Mouse (Mus musculus) neural tube, embryonic 12.5 days (tissue): ENCODE measurements around the gene Arrdc2. TPM values are rescaled to one million over a fixed set of nuclear protein-coding genes. Genes with fewer than 3 reads are reported as not detected.

Source experiments
- ATAC-seq: fragments of 200-750 bp; cut with Nextera tagmentation; 2 replicates; pipeline ENCODE4 v1.8.0; 2017; ENCODE audit warnings: low read depth, mild to moderate bottlenecking, moderate TSS enrichment, moderate library complexity; ENCODE audit not compliant: low FRiP score
- H3K27ac ChIP-seq: fragments of 300-500 bp; sonication (generic); 2 replicates; pipeline ENCODE4 v1.5.1; 2016
- H3K27me3 ChIP-seq: fragments of 300-500 bp; sonication (generic); replicated peaks from 2 replicates; pipeline ENCODE4 v1.6.1; 2016; ENCODE audit warnings: mild to moderate bottlenecking
- H3K36me3 ChIP-seq: fragments of 300-500 bp; sonication (generic); 2 replicates; pipeline ENCODE4 v1.6.1; 2016; ENCODE audit warnings: mild to moderate bottlenecking
- H3K4me1 ChIP-seq: fragments of 300-500 bp; sonication (generic); 2 replicates; pipeline ENCODE4 v1.6.1; 2016
- H3K4me2 ChIP-seq: fragments of 300-500 bp; sonication (generic); replicated peaks from 2 replicates; pipeline ENCODE4 v1.6.1; 2016; ENCODE audit warnings: mild to moderate bottlenecking
- H3K4me3 ChIP-seq: fragments of 300-500 bp; sonication (generic); 2 replicates; pipeline ENCODE4 v1.5.1; 2016
- H3K9ac ChIP-seq: fragments of 300-500 bp; sonication (generic); 2 replicates; pipeline ENCODE4 v1.6.1; 2016; ENCODE audit warnings: mild to moderate bottlenecking
- H3K9me3 ChIP-seq: fragments of 300-500 bp; sonication (generic); 2 replicates; pipeline ENCODE4 v1.6.1; 2016; ENCODE audit warnings: mild to moderate bottlenecking
- WGBS: fragments of 180-500 bp; shearing (Covaris S2); methylation state at CpG from one replicate; pipeline ENCODE4 v1.1.7; 2016; 5-methylcytosine and 5-hydroxymethylcytosine counted together
- polyA plus RNA-seq: library from polyadenylated mRNA; unstranded; fragments of >200 nt; fragmentation: Nextera tagmentation; extraction: Ambion mirVana; gene quantifications from 2 replicates; pipeline ENCODE4 v1.2.1, GENCODE M21; 2016

Arrdc2 gene
- polyA plus RNA-seq, 1 experiment from 2014 or later = 10.2 TPM

- Histone ChIP-seq H3K27ac (no peak overlapping the region), H3K4me2 (peak overlapping the region; percentile 48), H3K4me1 (peaks cover 8% of the 10 kb centered on the region; the same call in 1 of the 2 replicates), H3K36me3 (no peaks in the 10 kb centered on the region), H3K9me3 (0 out of 2 replicates have a peak, but pooled peaks cover 7% of the 10 kb centered on the region), H3K4me3 (no peak overlapping the region), H3K9ac (no peak overlapping the region), H3K27me3 (peaks cover 42% of the 10 kb centered on the region)
- ATAC-seq = no peak
- 8% methylated on average over 30 of the region's 30 CpGs for WGBS
Observed at GRCm38 (mm10) chr8:70816679-70817078, 22.8 kb downstream of the Arrdc2 start.

- no peak for ATAC-seq
- no peak overlapping the region for H3K27ac ChIP-seq
- no peak overlapping the region for H3K9ac ChIP-seq
- H3K4me3 ChIP-seq = no peak overlapping the region
- H3K4me2 ChIP-seq = no peak overlapping the region
- H3K36me3 ChIP-seq = no peaks in the 10 kb centered on the region
- peaks cover 8% of the 10 kb centered on the region; the same call in 1 of the 2 replicates for H3K4me1 ChIP-seq
- peaks cover 31% of the 10 kb centered on the region for H3K27me3 ChIP-seq
- no peaks in the 10 kb centered on the region for H3K9me3 ChIP-seq
- WGBS = 71% methylated on average over 4 of the region's 4 CpGs
Observed at GRCm38 (mm10) chr8:70812885-70813284, 26.6 kb downstream of the Arrdc2 start.

GRCm38 (mm10) chr8:70812055-70812454 lies 27.5 kb downstream of the Arrdc2 start:
- Histone ChIP-seq H3K27me3 (peaks cover 31% of the 10 kb centered on the region), H3K9ac (no peak overlapping the region), H3K4me3 (no peak overlapping the region), H3K9me3 (no peaks in the 10 kb centered on the region), H3K36me3 (no peaks in the 10 kb centered on the region), H3K27ac (no peak overlapping the region), H3K4me1 (peaks cover 6% of the 10 kb centered on the region; the same call in 1 of the 2 replicates), H3K4me2 (no peak overlapping the region)
- ATAC-seq = no peak
- WGBS = 44% methylated on average over 4 of the region's 4 CpGs

- H3K4me3 ChIP-seq = no peak overlapping the region
- no peak overlapping the region for H3K4me2 ChIP-seq
- H3K9me3 ChIP-seq = no peaks in the 10 kb centered on the region
- H3K36me3 ChIP-seq = no peaks in the 10 kb centered on the region
- H3K4me1 ChIP-seq = no peaks in the 10 kb centered on the region
- 77% methylated on average over 20 of the region's 20 CpGs for WGBS
- H3K9ac ChIP-seq = no peak overlapping the region
- H3K27me3 ChIP-seq = peaks cover 22% of the 10 kb centered on the region
- no peak overlapping the region for H3K27ac ChIP-seq
- ATAC-seq = no peak
Observed at GRCm38 (mm10) chr8:70810962-70811680, 28.4 kb downstream of the Arrdc2 start.

GRCm38 (mm10) chr8:70808955-70809701 lies 30.4 kb downstream of the Arrdc2 start:
- no peak for ATAC-seq
- Histone ChIP-seq H3K27me3 (peaks cover 23% of the 10 kb centered on the region), H3K4me3 (no peak overlapping the region), H3K4me1 (peaks cover 9% of the 10 kb centered on the region), H3K9ac (no peak overlapping the region), H3K4me2 (no peak overlapping the region), H3K36me3 (no peaks in the 10 kb centered on the region), H3K9me3 (no peaks in the 10 kb centered on the region), H3K27ac (no peak overlapping the region)
- WGBS = 75% methylated on average over 8 of the region's 8 CpGs

- no peak within 1 kb of the TSS for H3K4me3 ChIP-seq
- no peak within 1 kb of the TSS for H3K9ac ChIP-seq
- H3K27me3 ChIP-seq = peaks cover 32% of the 10 kb centered on the region
- H3K4me2 ChIP-seq = no peak within 1 kb of the TSS
- 64% methylated on average over 5 of the region's 5 CpGs for WGBS
- H3K27ac ChIP-seq = no peak within 1 kb of the TSS
- no peak for ATAC-seq
- no peaks in the 10 kb centered on the region for H3K36me3 ChIP-seq
- H3K9me3 ChIP-seq = no peaks in the 10 kb centered on the region
- H3K4me1 ChIP-seq = peaks cover 15% of the 10 kb centered on the region
Observed at GRCm38 (mm10) chr8:70808239-70808638, 31.3 kb downstream of the Arrdc2 start, which contains the start of gene Il12rb1. Il12rb1 (plus strand) TSS chr8:70808449.

GRCm38 (mm10) chr8:70807304-70807703 lies 32.2 kb downstream of the Arrdc2 start:
- no peak overlapping the region for H3K4me2 ChIP-seq
- H3K27me3 ChIP-seq = peaks cover 35% of the 10 kb centered on the region
- no peak for ATAC-seq
- no peak overlapping the region for H3K27ac ChIP-seq
- 43% methylated on average over 1 of the region's 1 CpGs for WGBS
- H3K4me3 ChIP-seq = no peak overlapping the region
- H3K4me1 ChIP-seq = peaks cover 15% of the 10 kb centered on the region
- H3K36me3 ChIP-seq = no peaks in the 10 kb centered on the region
- H3K9me3 ChIP-seq = no peaks in the 10 kb centered on the region
- no peak overlapping the region for H3K9ac ChIP-seq

GRCm38 (mm10) chr8:70806541-70806940 lies 33.0 kb downstream of the Arrdc2 start:
- no peak for ATAC-seq
- H3K4me2 ChIP-seq = no peak overlapping the region
- peaks cover 15% of the 10 kb centered on the region for H3K4me1 ChIP-seq
- 70% methylated on average over 4 of the region's 4 CpGs for WGBS
- H3K9ac ChIP-seq = no peak overlapping the region
- peaks cover 41% of the 10 kb centered on the region for H3K27me3 ChIP-seq
- no peak overlapping the region for H3K4me3 ChIP-seq
- no peaks in the 10 kb centered on the region for H3K9me3 ChIP-seq
- no peak overlapping the region for H3K27ac ChIP-seq
- no peaks in the 10 kb centered on the region for H3K36me3 ChIP-seq

- no peaks in the 10 kb centered on the region for H3K36me3 ChIP-seq
- peak; percentile 84 for ATAC-seq
- H3K4me1 ChIP-seq = peaks cover 19% of the 10 kb centered on the region
- no peak within 1 kb of the TSS for H3K27ac ChIP-seq
- peak within 1 kb of the TSS; percentile 49 for H3K4me3 ChIP-seq
- H3K9me3 ChIP-seq = no peaks in the 10 kb centered on the region
- peak within 1 kb of the TSS; percentile 41 for H3K9ac ChIP-seq
- under 1% methylated on average over 45 of the region's 45 CpGs for WGBS
- peaks cover 48% of the 10 kb centered on the region for H3K27me3 ChIP-seq
- H3K4me2 ChIP-seq = peak within 1 kb of the TSS; percentile 78
Observed at GRCm38 (mm10) chr8:70804481-70805206, 34.9 kb downstream of the Arrdc2 start, which contains the start of gene Mast3. Mast3 (minus strand) TSS chr8:70805054.

GRCm38 (mm10) chr8:70803761-70804480 lies 35.6 kb downstream of the Arrdc2 start:
- H3K4me3 ChIP-seq = peak overlapping the region; percentile 49
- 2% methylated on average over 47 of the region's 47 CpGs for WGBS
- H3K4me2 ChIP-seq = peak overlapping the region; percentile 78
- no peaks in the 10 kb centered on the region for H3K36me3 ChIP-seq
- no peak overlapping the region for H3K27ac ChIP-seq
- H3K4me1 ChIP-seq = peaks cover 19% of the 10 kb centered on the region
- H3K9me3 ChIP-seq = no peaks in the 10 kb centered on the region
- peaks cover 55% of the 10 kb centered on the region for H3K27me3 ChIP-seq
- ATAC-seq = 0 out of 2 replicates have a peak, but pooled peaks have one; percentile 14
- H3K9ac ChIP-seq = peak overlapping the region; percentile 41

GRCm38 (mm10) chr8:70802786-70803510 lies 36.6 kb downstream of the Arrdc2 start:
- Histone ChIP-seq H3K27ac (no peak overlapping the region), H3K9me3 (no peaks in the 10 kb centered on the region), H3K4me1 (peaks cover 23% of the 10 kb centered on the region), H3K9ac (no peak overlapping the region), H3K4me3 (no peak overlapping the region), H3K27me3 (peaks cover 65% of the 10 kb centered on the region), H3K36me3 (no peaks in the 10 kb centered on the region), H3K4me2 (0 out of 2 replicates have a peak overlapping the region, but pooled peaks have one; percentile 78)
- 75% methylated on average over 11 of the region's 11 CpGs for WGBS
- no peak for ATAC-seq
